27 mouse cellular contexts compared by ENCODE assay signal in the genomic region with DNA sequence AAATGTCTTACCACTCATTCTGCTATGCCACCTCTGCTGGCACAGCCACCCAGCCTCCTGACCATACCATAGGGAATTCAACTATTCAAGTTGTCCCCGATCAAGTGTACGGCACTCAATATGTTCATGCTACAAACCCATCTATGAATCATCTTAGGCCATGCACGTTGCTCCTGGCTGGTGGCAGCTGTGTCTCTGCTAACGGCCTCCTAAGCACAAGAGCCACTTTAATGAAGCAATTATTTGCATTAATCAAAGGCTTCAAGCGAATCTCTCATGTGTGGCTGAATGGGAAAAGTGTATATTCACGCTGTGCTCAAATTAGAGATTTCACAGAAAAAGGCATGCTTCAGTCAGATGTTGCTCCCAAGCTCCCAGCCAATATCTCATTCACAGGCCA.
DNase-seq lines count a peak whose midpoint lies in the region; ATAC-seq lines count a peak whose summit lies in the region.
"Had no signal": no experiment of that assay in that cellular context is flagged by ENCODE, and none has a peak within 500 bp of the region (broad histone marks: within the 10 kb centered on the region; RNA-seq: fewer than 3 reads in every experiment).

No protein-coding gene starts in this region.

- H3K4me2 ChIP-seq in embryonic facial prominence, embryonic 14.5 days (ENCODE audit: low read depth, low read length), result no peak overlapping the region
- no peak overlapping the region for H3K4me2 ChIP-seq in midbrain, embryonic 11.5 days
- no peak overlapping the region for H3K4me2 ChIP-seq in midbrain, embryonic 14.5 days (ENCODE audit: low read length)
- H3K4me2 ChIP-seq: embryonic facial prominence, embryonic 12.5 days; heart, embryonic 12.5 days; intestine, embryonic 15.5 days; limb, embryonic 12.5 days; lung, embryonic 15.5 days; neural tube, embryonic 13.5 days; stomach, embryonic 15.5 days had no signal

- H3K27me3 ChIP-seq in embryonic facial prominence, embryonic 14.5 days (replicated peaks; ENCODE audit: control insufficient read depth, insufficient read depth, low read length), result no peaks in the 10 kb centered on the region
- no peaks in the 10 kb centered on the region for H3K27me3 ChIP-seq in embryonic facial prominence, embryonic 10.5 days (replicated peaks; ENCODE audit: low read depth, poor library complexity, severe bottlenecking)
- no peaks in the 10 kb centered on the region for H3K27me3 ChIP-seq in midbrain, embryonic 10.5 days (ENCODE audit: low read depth, poor library complexity, severe bottlenecking)
- H3K27me3 ChIP-seq in midbrain, embryonic 11.5 days (ENCODE audit: control insufficient read depth, insufficient read depth, low read length), result no peaks in the 10 kb centered on the region
- H3K27me3 ChIP-seq in midbrain, embryonic 14.5 days (ENCODE audit: control insufficient read depth, insufficient read depth, low read length), result no peaks in the 10 kb centered on the region
- H3K27me3 ChIP-seq: CH12.LX; embryonic facial prominence, embryonic 12.5 days; heart, embryonic 12.5 days; intestine, embryonic 15.5 days; limb, embryonic 12.5 days; lung, embryonic 15.5 days; neural tube, embryonic 13.5 days; stomach, embryonic 15.5 days had no signal

- peak; percentile 25 for DNase-seq in embryonic facial prominence, embryonic 14.5 days (ENCODE audit: low spot score)
- DNase-seq in embryonic facial prominence, embryonic 10.5 days (ENCODE audit: low spot score), result no peak
- DNase-seq in midbrain, embryonic 10.5 days (ENCODE audit: low spot score), result no peak
- DNase-seq in midbrain, embryonic 11.5 days (ENCODE audit: low spot score, missing footprints), result no peak
- peak; percentile 44 for DNase-seq in midbrain, embryonic 14.5 days
- DNase-seq in retina, postnatal 1 day, result peak; percentile 92
- DNase-seq in kidney, postnatal 14 days, result no peak
- DNase-seq in thymus, postnatal 14 days, result no peak
- DNase-seq: adrenal gland, adult 8-10 months; cerebellum, adult 11 months; cerebellum, adult 9-10 months; cerebellum, postnatal 36 days; gastrocnemius, postnatal 36 days; heart, adult 2 months; heart, postnatal 4 days; kidney, adult 2 months; kidney, postnatal 4 days; right cerebral cortex, postnatal 14 days had no signal

- no peaks in the 10 kb centered on the region for H3K4me1 ChIP-seq in embryonic facial prominence, embryonic 14.5 days (ENCODE audit: control insufficient read depth, insufficient read depth, low read length)
- no peaks in the 10 kb centered on the region for H3K4me1 ChIP-seq in embryonic facial prominence, embryonic 10.5 days
- peaks cover 29% of the 10 kb centered on the region for H3K4me1 ChIP-seq in midbrain, embryonic 10.5 days
- H3K4me1 ChIP-seq in midbrain, embryonic 11.5 days (ENCODE audit: control insufficient read depth, insufficient read depth, low read length), result peaks cover 13% of the 10 kb centered on the region
- H3K4me1 ChIP-seq in midbrain, embryonic 14.5 days (ENCODE audit: control insufficient read depth, insufficient read depth, low read length), result peaks cover 17% of the 10 kb centered on the region
- H3K4me1 ChIP-seq: embryonic facial prominence, embryonic 12.5 days; intestine, embryonic 15.5 days; limb, embryonic 12.5 days; lung, embryonic 15.5 days; stomach, embryonic 15.5 days had no signal

- H3K4me3 ChIP-seq in embryonic facial prominence, embryonic 14.5 days (ENCODE audit: low read depth, low read length), result no peak overlapping the region
- no peak overlapping the region for H3K4me3 ChIP-seq in embryonic facial prominence, embryonic 10.5 days
- H3K4me3 ChIP-seq in midbrain, embryonic 10.5 days, result no peak overlapping the region
- no peak overlapping the region for H3K4me3 ChIP-seq in midbrain, embryonic 11.5 days (ENCODE audit: low read depth, low read length)
- H3K4me3 ChIP-seq in midbrain, embryonic 14.5 days (replicated peaks; ENCODE audit: low read depth, low read length), result no peak overlapping the region
- H3K4me3 ChIP-seq: embryonic facial prominence, embryonic 12.5 days; heart, adult 2 months; heart, embryonic 12.5 days; intestine, embryonic 15.5 days; limb, embryonic 12.5 days; lung, embryonic 15.5 days; neural tube, embryonic 13.5 days; stomach, embryonic 15.5 days had no signal

- no peaks in the 10 kb centered on the region for H3K36me3 ChIP-seq in embryonic facial prominence, embryonic 14.5 days (ENCODE audit: control insufficient read depth, insufficient read depth, low read length)
- H3K36me3 ChIP-seq in embryonic facial prominence, embryonic 10.5 days (replicated peaks), result no peaks in the 10 kb centered on the region
- H3K36me3 ChIP-seq in midbrain, embryonic 10.5 days, result no peaks in the 10 kb centered on the region
- H3K36me3 ChIP-seq in midbrain, embryonic 11.5 days (ENCODE audit: control insufficient read depth, insufficient read depth, low read length), result no peaks in the 10 kb centered on the region
- H3K36me3 ChIP-seq in midbrain, embryonic 14.5 days (ENCODE audit: control insufficient read depth, insufficient read depth, low read length), result no peaks in the 10 kb centered on the region
- H3K36me3 ChIP-seq: embryonic facial prominence, embryonic 12.5 days; heart, embryonic 12.5 days; intestine, embryonic 15.5 days; limb, embryonic 12.5 days; lung, embryonic 15.5 days; neural tube, embryonic 13.5 days; stomach, embryonic 15.5 days had no signal

- no peaks in the 10 kb centered on the region for H3K9me3 ChIP-seq in embryonic facial prominence, embryonic 14.5 days (ENCODE audit: control insufficient read depth, low read length)
- H3K9me3 ChIP-seq in embryonic facial prominence, embryonic 10.5 days, result no peaks in the 10 kb centered on the region
- H3K9me3 ChIP-seq in midbrain, embryonic 10.5 days (replicated peaks), result no peaks in the 10 kb centered on the region
- H3K9me3 ChIP-seq in midbrain, embryonic 11.5 days (ENCODE audit: control insufficient read depth, low read length), result no peaks in the 10 kb centered on the region
- no peaks in the 10 kb centered on the region for H3K9me3 ChIP-seq in midbrain, embryonic 14.5 days (ENCODE audit: control insufficient read depth, low read length)
- H3K9me3 ChIP-seq: embryonic facial prominence, embryonic 12.5 days; heart, embryonic 12.5 days; intestine, embryonic 15.5 days; limb, embryonic 12.5 days; lung, embryonic 15.5 days; neural tube, embryonic 13.5 days; stomach, embryonic 15.5 days had no signal

- H3K9ac ChIP-seq in embryonic facial prominence, embryonic 14.5 days (ENCODE audit: low read depth, low read length), result no peak overlapping the region
- H3K9ac ChIP-seq in midbrain, embryonic 11.5 days (ENCODE audit: low read length), result no peak overlapping the region
- no peak overlapping the region for H3K9ac ChIP-seq in midbrain, embryonic 14.5 days (replicated peaks; ENCODE audit: low read length)
- H3K9ac ChIP-seq: embryonic facial prominence, embryonic 12.5 days; heart, embryonic 12.5 days; intestine, embryonic 15.5 days; limb, embryonic 12.5 days; lung, embryonic 15.5 days; neural tube, embryonic 13.5 days; stomach, embryonic 15.5 days had no signal

- WGBS in embryonic facial prominence, embryonic 14.5 days, result 76% methylated on average over 6 of the region's 6 CpGs
- whole genome bisulfite sequencing in embryonic facial prominence, embryonic 10.5 days, result 86% methylated on average over 6 of the region's 6 CpGs
- WGBS in midbrain, embryonic 10.5 days, result 89% methylated on average over 6 of the region's 6 CpGs
- 73% methylated on average over 6 of the region's 6 CpGs for WGBS in midbrain, embryonic 11.5 days
- WGBS in midbrain, embryonic 14.5 days, result 48% methylated on average over 6 of the region's 6 CpGs

- no peak overlapping the region for H3K27ac ChIP-seq in embryonic facial prominence, embryonic 14.5 days (replicated peaks; ENCODE audit: low read depth, low read length)
- no peak overlapping the region for H3K27ac ChIP-seq in embryonic facial prominence, embryonic 10.5 days (replicated peaks)
- H3K27ac ChIP-seq in midbrain, embryonic 10.5 days (replicated peaks), result peak overlapping the region; percentile 15; the same call in 1 of the 2 replicates
- H3K27ac ChIP-seq in midbrain, embryonic 11.5 days (ENCODE audit: low read depth, low read length), result no peak overlapping the region
- 0 out of 2 replicates have a peak overlapping the region, but pooled peaks have one; percentile 41 for H3K27ac ChIP-seq in midbrain, embryonic 14.5 days (replicated peaks; ENCODE audit: low read depth, low read length)
- H3K27ac ChIP-seq: embryonic facial prominence, embryonic 12.5 days; heart, adult 2 months; intestine, embryonic 15.5 days; limb, embryonic 12.5 days; lung, embryonic 15.5 days; neural tube, embryonic 13.5 days; stomach, embryonic 15.5 days had no signal

- no peak for ATAC-seq in embryonic facial prominence, embryonic 14.5 days (ENCODE audit: low read depth)
- ATAC-seq in midbrain, embryonic 11.5 days (ENCODE audit: low FRiP score), result no peak
- no peak for ATAC-seq in midbrain, embryonic 14.5 days (ENCODE audit: low FRiP score, low TSS enrichment)
- ATAC-seq: hindbrain, embryonic 16.5 days; intestine, embryonic 15.5 days had no signal

Comparison
In these comparisons a context has a peak if more than half of its experiments do, and no peak if none do; other contexts are left out.
1. DNase-seq: peak in embryonic facial prominence, embryonic 14.5 days (single experiment), midbrain, embryonic 14.5 days (single experiment) and retina, postnatal 1 day (single experiment); none in embryonic facial prominence, embryonic 10.5 days (single experiment), midbrain, embryonic 10.5 days (single experiment), midbrain, embryonic 11.5 days (single experiment), kidney, postnatal 14 days (single experiment) and thymus, postnatal 14 days (single experiment).
2. H3K27ac ChIP-seq: peak in midbrain, embryonic 10.5 days (single experiment) and midbrain, embryonic 14.5 days (single experiment); none in embryonic facial prominence, embryonic 14.5 days (single experiment), embryonic facial prominence, embryonic 10.5 days (single experiment) and midbrain, embryonic 11.5 days (single experiment).